Mouse (Mus musculus) testis, adult 2 months (tissue): ENCODE results near the gene Ddah1. TPM values are rescaled to one million over a fixed set of nuclear protein-coding genes. Genes with fewer than 3 reads are reported as not detected.

Experiments
- H3K27ac ChIP-seq: fragments of 200-500 bp; 2 replicates; pipeline ENCODE4 v1.5.1; 2012; ENCODE audit warnings: low read depth, low read length; ENCODE audit not compliant: control insufficient read depth, insufficient read depth
- H3K27me3 ChIP-seq: fragments of 200-500 bp; 2 replicates; pipeline ENCODE4 v1.6.1; 2012; ENCODE audit warnings: mild to moderate bottlenecking, low read length, moderate library complexity; ENCODE audit not compliant: control insufficient read depth, insufficient read depth
- H3K36me3 ChIP-seq: fragments of 200-500 bp; 2 replicates; pipeline ENCODE4 v1.6.1; 2012; ENCODE audit warnings: mild to moderate bottlenecking, low read length; ENCODE audit not compliant: control insufficient read depth, insufficient read depth
- H3K4me1 ChIP-seq: fragments of 200-500 bp; 2 replicates; pipeline ENCODE4 v1.6.1; 2012; ENCODE audit warnings: low read length; ENCODE audit not compliant: control insufficient read depth, insufficient read depth
- H3K4me3 ChIP-seq: fragments of 200-500 bp; 2 replicates; pipeline ENCODE4 v1.5.1; 2012; ENCODE audit warnings: low read depth, mild to moderate bottlenecking, low read length, moderate library complexity, mixed read lengths; ENCODE audit not compliant: control insufficient read depth
- CTCF ChIP-seq: fragments of 200-500 bp; IDR thresholded peaks from 2 replicates; pipeline ENCODE4 v1.5.1; 2012; ENCODE audit warnings: low read depth, mild to moderate bottlenecking, inconsistent platforms, low read length, moderate library complexity; ENCODE audit not compliant: control insufficient read depth, insufficient read depth, insufficient replicate concordance
- POLR2A ChIP-seq: fragments of 200-500 bp; IDR thresholded peaks from 2 replicates; pipeline ENCODE4 v1.6.1; 2012; ENCODE audit warnings: low read depth, mild to moderate bottlenecking, inconsistent platforms, low read length, moderate library complexity; ENCODE audit not compliant: control insufficient read depth
- polyA plus RNA-seq: library from polyadenylated mRNA; depleted of rRNA; stranded (reverse); fragments of >200 nt; gene quantifications from 2 replicates; pipeline ENCODE4 v1.2.3, GENCODE M21; 2012

Gene Ddah1
- polyA plus RNA-seq, 1 experiment = 11.0 TPM

DNA sequence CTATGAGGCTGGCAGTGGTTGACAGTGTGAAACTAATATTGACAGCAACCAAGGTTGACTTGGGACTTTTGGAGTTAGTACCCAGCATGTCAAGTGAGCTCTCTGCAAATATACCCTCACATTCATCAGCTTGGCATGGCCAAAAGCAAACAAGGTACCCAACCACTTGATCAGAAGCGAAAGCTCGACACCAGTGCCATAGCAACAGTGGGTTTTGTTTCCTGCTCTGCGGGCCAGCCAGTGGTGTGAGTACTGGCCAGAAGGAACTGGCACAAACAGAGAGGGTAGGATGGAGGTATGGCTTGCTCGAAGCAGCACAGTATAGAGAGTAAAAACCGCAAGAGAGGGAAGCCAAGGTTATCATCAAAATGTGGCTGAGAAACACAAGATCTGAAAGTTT is 157.9 kb downstream of the Ddah1 start:
- Histone ChIP-seq H3K27ac (no peak overlapping the region), H3K27me3 (no peaks in the 10 kb centered on the region), H3K4me3 (no peak overlapping the region), H3K4me1 (no peaks in the 10 kb centered on the region), H3K36me3 (no peaks in the 10 kb centered on the region)
- TF ChIP-seq CTCF = no peak
- TF ChIP-seq POLR2A = no peak

DNA sequence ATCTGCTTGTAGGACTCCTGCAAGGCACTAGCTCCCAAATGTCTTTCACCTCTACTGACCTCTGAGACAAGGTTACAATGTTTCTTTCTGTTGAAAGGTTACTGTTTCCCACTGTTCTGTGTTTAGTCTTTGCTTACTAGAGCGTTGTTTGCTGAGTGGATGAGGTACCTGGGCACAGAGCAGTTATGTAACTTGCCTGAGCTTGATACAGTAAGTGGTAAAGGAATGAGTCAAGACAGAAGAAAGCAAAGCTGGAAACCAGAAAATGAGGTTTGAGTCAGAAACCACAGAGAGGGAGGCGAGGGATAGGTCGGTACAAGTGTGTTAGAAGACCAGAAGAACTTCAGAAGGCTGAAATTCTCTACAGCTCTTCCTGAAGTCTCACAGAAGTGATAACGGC is 158.4 kb downstream of the Ddah1 start:
- no peak overlapping the region for H3K4me3 ChIP-seq
- no peaks in the 10 kb centered on the region for H3K4me1 ChIP-seq
- no peaks in the 10 kb centered on the region for H3K36me3 ChIP-seq
- no peaks in the 10 kb centered on the region for H3K27me3 ChIP-seq
- H3K27ac ChIP-seq = no peak overlapping the region
- TF ChIP-seq POLR2A (no peak), CTCF (no peak)

DNA sequence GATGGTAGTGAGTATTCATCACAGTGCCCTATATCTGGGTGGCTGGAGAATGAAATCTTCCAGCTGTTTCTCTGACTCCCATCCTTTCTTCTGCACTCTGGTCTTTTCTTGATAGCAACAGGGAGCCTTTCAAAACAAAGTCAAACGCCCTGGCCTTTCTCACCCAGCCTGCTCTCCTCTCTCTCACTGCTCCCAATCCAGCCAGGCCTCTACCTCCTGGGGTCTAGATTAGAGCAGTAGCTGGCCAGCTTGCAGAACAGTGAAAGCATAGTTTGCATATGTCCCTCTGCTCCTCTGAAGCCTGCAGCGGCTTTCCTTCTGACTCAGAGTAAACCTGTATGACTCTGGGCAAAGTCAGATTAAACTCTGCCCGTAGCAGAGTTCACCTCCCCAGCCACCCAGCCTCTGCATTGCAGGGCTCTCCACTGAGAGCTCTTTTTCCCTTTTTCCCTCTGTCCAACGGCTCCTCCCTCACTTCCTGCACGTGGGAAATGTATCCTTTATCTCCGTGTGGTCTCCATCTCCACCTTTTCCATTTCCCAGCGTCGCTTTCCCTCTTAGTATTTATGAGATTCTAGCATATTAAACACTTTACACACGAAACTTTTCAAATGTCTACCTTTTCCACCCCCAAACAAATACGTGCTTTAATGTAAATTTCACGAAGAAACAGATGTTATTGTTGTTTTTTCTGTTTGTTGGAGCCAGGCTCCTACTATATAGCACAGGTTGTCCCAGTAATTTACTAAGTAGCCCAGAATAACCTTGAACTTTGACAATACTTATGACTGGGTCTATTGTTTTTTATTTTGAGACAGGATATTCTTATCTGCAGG is 163.8 kb downstream of the Ddah1 start, which contains the start of gene Bcl10:
Bcl10 (plus strand) TSS at position 786 of the 836 bp plus-strand sequence.
- no peaks in the 10 kb centered on the region for H3K36me3 ChIP-seq
- no peaks in the 10 kb centered on the region; the same call in 1 of the 2 replicates for H3K4me1 ChIP-seq
- no peak for TF ChIP-seq POLR2A
- no peak for TF ChIP-seq CTCF

DNA sequence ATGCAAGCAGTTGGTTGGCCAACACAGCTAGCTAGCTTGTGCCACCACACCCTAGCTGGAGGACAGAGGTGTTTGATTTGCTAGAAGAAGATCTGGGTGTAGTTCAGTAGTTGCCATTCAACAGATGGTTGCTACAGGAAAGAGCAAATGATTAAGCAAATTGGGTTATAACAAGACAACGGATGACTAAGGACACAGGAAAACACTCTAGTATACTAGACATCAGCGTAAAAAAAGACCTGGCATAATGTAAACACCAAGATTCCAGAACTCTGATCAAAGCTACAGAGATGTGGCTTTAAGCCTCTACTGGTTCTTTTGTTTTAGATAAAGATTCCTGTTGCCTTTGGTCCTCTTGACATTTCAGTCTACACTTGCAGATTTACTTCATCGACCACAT is 164.5 kb downstream of the Ddah1 start:
- H3K36me3 ChIP-seq = no peaks in the 10 kb centered on the region
- TF ChIP-seq POLR2A (no peak), CTCF (no peak)
- no peaks in the 10 kb centered on the region; the same call in 1 of the 2 replicates for H3K4me1 ChIP-seq
- no peak overlapping the region for H3K27ac ChIP-seq
- no peak overlapping the region for H3K4me3 ChIP-seq
- H3K27me3 ChIP-seq = no peaks in the 10 kb centered on the region

More for the DNA sequence above, 163.8 kb downstream of the Ddah1 start, which contains the start of gene Bcl10:
- no peak within 1 kb of the TSS; the same call in 1 of the 2 replicates for H3K27ac ChIP-seq
- no peaks in the 10 kb centered on the region for H3K27me3 ChIP-seq
- H3K4me3 ChIP-seq = peak within 1 kb of the TSS; percentile 99; the same call in 1 of the 2 replicates

DNA sequence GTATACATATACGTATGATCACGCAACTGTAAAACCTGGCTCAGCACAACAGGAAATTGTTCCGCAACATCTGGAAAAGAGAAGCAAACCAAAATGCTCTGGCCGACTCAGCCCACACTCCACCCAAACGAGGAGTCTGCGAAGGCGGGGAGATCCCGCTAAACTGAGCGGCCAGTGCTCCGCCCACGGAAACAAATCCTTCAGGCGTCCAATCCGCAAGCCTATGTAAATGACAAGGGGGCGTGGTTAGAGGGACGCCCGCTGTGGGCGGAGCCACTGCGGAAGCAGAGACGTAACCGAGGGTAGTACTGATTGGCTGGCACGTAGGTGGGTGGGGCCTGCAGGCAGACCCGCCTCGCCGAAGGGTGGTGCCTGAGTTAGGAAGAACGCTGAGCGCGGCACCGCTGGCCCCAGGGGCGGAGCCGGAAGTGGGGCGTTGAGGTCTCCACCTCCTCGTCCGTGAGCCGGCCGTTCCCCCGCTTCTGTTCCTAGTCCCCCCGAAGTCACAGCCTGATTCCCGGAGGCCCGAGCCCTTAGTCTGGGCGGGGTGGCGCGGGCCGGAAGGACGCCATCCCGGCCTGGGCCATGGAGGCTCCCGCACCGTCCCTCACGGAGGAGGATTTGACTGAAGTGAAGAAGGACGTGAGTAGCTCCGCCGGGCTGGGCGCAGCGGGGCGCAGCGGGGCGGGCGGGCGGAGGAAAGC is 165.6 kb downstream of the Ddah1 start:
- TF ChIP-seq POLR2A = peak; percentile 76
- TF ChIP-seq CTCF = no peak
- no peaks in the 10 kb centered on the region; the same call in 1 of the 2 replicates for H3K4me1 ChIP-seq
- peak overlapping the region; percentile 99 for H3K4me3 ChIP-seq
- H3K27ac ChIP-seq = peak overlapping the region; percentile 94
- H3K27me3 ChIP-seq = no peaks in the 10 kb centered on the region
- H3K36me3 ChIP-seq = no peaks in the 10 kb centered on the region

DNA sequence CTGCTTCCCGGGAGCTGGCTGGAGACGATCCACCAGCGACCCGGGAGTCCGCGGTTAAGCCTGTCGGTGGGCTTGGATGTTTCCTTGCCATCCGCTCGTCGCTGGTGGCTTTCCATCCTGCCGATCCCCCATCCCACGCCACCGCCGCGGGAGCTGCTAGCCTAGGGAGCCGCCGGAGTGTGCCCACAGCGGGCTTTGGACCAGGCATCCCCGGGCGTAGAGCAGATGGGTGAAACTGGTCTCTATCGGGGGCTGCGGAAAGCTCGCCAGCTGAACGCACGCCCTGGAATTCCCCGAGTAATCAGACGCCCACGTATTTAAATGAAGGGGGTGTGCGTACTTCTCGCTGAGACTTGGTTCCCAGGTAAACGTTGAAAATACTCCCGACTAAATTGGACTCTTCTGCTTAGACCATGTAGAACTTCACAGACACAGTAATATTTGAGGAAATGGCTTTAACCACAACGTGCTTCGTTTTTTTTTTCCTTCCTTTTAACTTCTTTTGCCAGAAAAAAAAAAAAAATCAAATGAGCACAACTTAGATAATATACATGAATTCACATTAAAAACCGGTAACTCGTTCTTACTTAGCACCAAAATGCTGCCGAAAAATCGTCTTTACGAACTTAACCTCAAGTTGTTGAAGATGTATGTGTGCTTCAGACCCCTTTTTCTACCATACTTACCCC is 166.3 kb downstream of the Ddah1 start:
- Histone ChIP-seq H3K36me3 (no peaks in the 10 kb centered on the region), H3K27ac (peak overlapping the region; percentile 94), H3K4me3 (peak overlapping the region; percentile 99), H3K4me1 (no peaks in the 10 kb centered on the region; the same call in 1 of the 2 replicates), H3K27me3 (no peaks in the 10 kb centered on the region)
- TF ChIP-seq POLR2A (peak; percentile 14; the same call in 1 of the 2 replicates), CTCF (no peak)

DNA sequence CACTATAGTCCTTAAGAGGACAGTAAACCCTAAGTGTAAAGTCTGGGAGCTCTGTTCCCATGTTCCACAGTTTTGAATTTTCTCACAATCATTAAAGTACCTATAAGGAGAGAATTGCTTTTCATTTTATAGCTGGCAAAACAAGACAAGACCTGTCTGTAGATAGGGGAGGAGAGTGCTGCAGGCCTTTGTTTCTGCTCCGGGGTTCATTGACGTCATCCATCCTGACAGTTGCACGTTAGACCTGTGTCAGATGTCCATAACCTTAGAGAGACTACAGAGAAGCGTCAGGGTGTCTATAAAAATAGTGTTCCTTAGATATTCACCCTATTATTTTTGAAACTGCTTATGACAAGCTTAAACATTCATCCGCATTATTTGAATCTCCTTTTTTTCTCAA is 167.0 kb downstream of the Ddah1 start:
- no peak overlapping the region for H3K27ac ChIP-seq
- no peaks in the 10 kb centered on the region; the same call in 1 of the 2 replicates for H3K4me1 ChIP-seq
- H3K4me3 ChIP-seq = no peak overlapping the region; the same call in 1 of the 2 replicates
- H3K36me3 ChIP-seq = no peaks in the 10 kb centered on the region
- H3K27me3 ChIP-seq = no peaks in the 10 kb centered on the region
- TF ChIP-seq CTCF = no peak
